ENCODE assay signal across 13 mouse cellular contexts in the genomic region with DNA sequence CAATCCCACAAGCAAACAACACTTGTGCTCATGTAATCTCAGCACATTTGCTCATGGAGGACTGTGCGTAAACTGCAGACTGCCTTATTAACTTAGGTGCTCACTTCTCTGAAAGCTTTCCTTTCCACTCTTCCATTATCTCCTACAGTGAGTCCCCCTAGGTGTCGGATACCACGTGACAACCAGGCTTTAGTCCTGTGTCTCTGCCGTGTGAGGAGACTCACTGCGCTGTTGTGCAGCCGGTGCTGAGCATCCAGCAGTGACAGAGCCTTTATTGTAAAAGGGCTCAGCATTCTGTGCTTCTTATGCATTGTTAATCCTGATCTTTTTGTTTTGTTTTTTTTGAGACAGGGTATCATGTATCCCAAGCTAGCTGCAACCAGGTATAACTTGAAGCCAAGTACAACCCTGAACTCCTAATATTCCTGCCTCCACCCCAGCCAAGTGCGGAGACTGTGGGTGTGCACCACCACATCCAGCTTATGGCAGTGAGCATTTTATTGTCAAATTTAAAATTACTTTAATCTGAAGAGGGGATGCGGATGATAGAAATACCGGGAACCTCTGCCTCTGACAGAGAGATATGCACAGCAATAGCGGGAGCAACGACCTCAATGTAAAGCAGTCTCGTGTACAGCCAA. TPM values are rescaled to one million over a fixed set of nuclear protein-coding genes. Genes with fewer than 3 reads are reported as not detected.
A peak's percentile ranks its signal among the peaks of the same experiment; 100 is the strongest.
DNase-seq lines count a peak whose midpoint lies in the region; ATAC-seq and TF ChIP-seq lines count a peak whose summit lies in the region.
"Had no signal": no experiment of that assay in that cellular context is flagged by ENCODE, and none has a peak within 500 bp of the region (broad histone marks: within the 10 kb centered on the region; RNA-seq: fewer than 3 reads in every experiment).

No protein-coding gene starts in this region.

- peak overlapping the region; percentile 53 for H3K27ac ChIP-seq in CH12.LX (ENCODE audit: insufficient read depth, low read depth)
- peak overlapping the region; percentile 71 for H3K27ac ChIP-seq in hindbrain, embryonic 10.5 days
- peak overlapping the region; percentile 75 for H3K27ac ChIP-seq in midbrain, embryonic 13.5 days
- H3K27ac ChIP-seq: heart, embryonic 10.5 days; neural tube, embryonic 12.5 days; stomach, embryonic 15.5 days had no signal

- no peak for TF ChIP-seq CTCF in CH12.LX (conservative IDR thresholded peaks at IDR 0.05 in 1 of 2, IDR thresholded peaks at IDR 0.05 in 1 of 2; ENCODE audit: low read depth in 2 of 2, low read length in 2 of 2)
- TF ChIP-seq CTCF in brain, embryonic 14.5 days (IDR thresholded peaks at IDR 0.05; ENCODE audit: borderline replicate concordance, extremely low read depth, insufficient read depth, insufficient read length): no peak

- peak; percentile 45; the same call in 1 of the 2 replicates for ATAC-seq in midbrain, embryonic 13.5 days
- no peak for ATAC-seq in megakaryocyte-erythroid progenitor cell, adult 5-6 weeks (replicated peaks; ENCODE audit: low FRiP score, low TSS enrichment, poor library complexity, severe bottlenecking)

- no peak for TF ChIP-seq RAD21 in CH12.LX (IDR thresholded peaks at IDR 0.05; ENCODE audit: low read depth, low read length)

- DNase-seq in CH12.LX (ENCODE audit: extremely low read depth): no peak
- DNase-seq in brain, embryonic 14.5 days (ENCODE audit: low read depth): peak; percentile 59
- DNase-seq in hindbrain, embryonic 10.5 days (ENCODE audit: low spot score): no peak
- DNase-seq in right cerebral cortex, postnatal 10 days (ENCODE audit: low spot score in 2 of 2): no peak
- no peak for DNase-seq in layer of hippocampus, postnatal 36 days
- DNase-seq: adrenal gland, adult 8-10 months; lung, adult 2 months; thymus, postnatal 14 days had no signal

- TF ChIP-seq EP300 in CH12.LX (IDR thresholded peaks at IDR 0.05; ENCODE audit: low read length): no peak

- TF ChIP-seq POLR2A in CH12.LX (IDR thresholded peaks at IDR 0.05; ENCODE audit: low read depth, low read length): no peak
- TF ChIP-seq POLR2A in brain, embryonic 14.5 days (IDR thresholded peaks at IDR 0.05; ENCODE audit: borderline replicate concordance, extremely low read depth, insufficient read depth, insufficient read length, poor library complexity, severe bottlenecking): no peak

- dilution Hi-C loops in CH12.LX (cut with MboI; ENCODE audit: extremely low pct_ligation_motif_present, extremely low pct_unique_long_range_greater_than_20kb, low sequenced_read_pairs): no loop called here

- no peaks in the 10 kb centered on the region for H3K27me3 ChIP-seq in CH12.LX (replicated peaks)
- no peaks in the 10 kb centered on the region for H3K27me3 ChIP-seq in hindbrain, embryonic 10.5 days (ENCODE audit: insufficient read depth, poor library complexity, severe bottlenecking)
- no peaks in the 10 kb centered on the region for H3K27me3 ChIP-seq in midbrain, embryonic 13.5 days
- H3K27me3 ChIP-seq: neural tube, embryonic 12.5 days; stomach, embryonic 15.5 days had no signal

- peaks cover 10% of the 10 kb centered on the region for H3K9me3 ChIP-seq in CH12.LX (replicated peaks; ENCODE audit: low read length)
- H3K9me3 ChIP-seq in hindbrain, embryonic 10.5 days: peaks cover 7% of the 10 kb centered on the region; the same call in 1 of the 2 replicates
- peaks cover 4% of the 10 kb centered on the region; the same call in 1 of the 2 replicates for H3K9me3 ChIP-seq in midbrain, embryonic 13.5 days
- H3K9me3 ChIP-seq: heart, embryonic 10.5 days; neural tube, embryonic 12.5 days; stomach, embryonic 15.5 days had no signal

- H3K79me2 ChIP-seq in CH12.LX (replicated peaks; ENCODE audit: control insufficient read depth, extremely low read depth, insufficient read depth, poor library complexity, severe bottlenecking): no peaks in the 10 kb centered on the region

- 75% methylated on average over 12 of the region's 12 CpGs for WGBS in hindbrain, embryonic 10.5 days
- WGBS in midbrain, embryonic 13.5 days: 55% methylated on average over 12 of the region's 12 CpGs

- H3K4me3 ChIP-seq in CH12.LX (replicated peaks in 1 of 3; ENCODE audit: low read depth in 2 of 3, low read length in 2 of 3, poor library complexity in 1 of 3): no peak overlapping the region
- no peak overlapping the region for H3K4me3 ChIP-seq in hindbrain, embryonic 10.5 days
- no peak overlapping the region for H3K4me3 ChIP-seq in midbrain, embryonic 13.5 days (replicated peaks)
- H3K4me3 ChIP-seq: heart, embryonic 10.5 days; neural tube, embryonic 12.5 days; stomach, embryonic 15.5 days had no signal

- H3K4me2 ChIP-seq in CH12.LX (ENCODE audit: insufficient read depth, low read depth, poor library complexity, severe bottlenecking): no peak overlapping the region
- H3K4me2 ChIP-seq in midbrain, embryonic 13.5 days (replicated peaks): no peak overlapping the region
- H3K4me2 ChIP-seq: neural tube, embryonic 12.5 days; stomach, embryonic 15.5 days had no signal

- peaks cover 36 to 63% of the 10 kb centered on the region in 2 experiments for H3K36me3 ChIP-seq in CH12.LX (replicated peaks in 1 of 2; ENCODE audit: control insufficient read depth in 1 of 2, insufficient read depth in 1 of 2, low read length in 1 of 2)
- H3K36me3 ChIP-seq in hindbrain, embryonic 10.5 days: peaks cover 99% of the 10 kb centered on the region
- H3K36me3 ChIP-seq in midbrain, embryonic 13.5 days: peaks cover 96% of the 10 kb centered on the region

- H3K9ac ChIP-seq in CH12.LX (ENCODE audit: insufficient read depth, low read depth): no peak overlapping the region
- H3K9ac ChIP-seq in midbrain, embryonic 13.5 days (replicated peaks): 0 out of 2 replicates have a peak overlapping the region, but pooled peaks have one; percentile 28
- H3K9ac ChIP-seq: neural tube, embryonic 12.5 days; stomach, embryonic 15.5 days had no signal

- in situ Hi-C loops in CH12.LX (cut with MboI; ENCODE audit: low pct_ligation_motif_present, low pct_unique_long_range_greater_than_20kb, low sequenced_read_pairs): no loop called here

- peaks cover 16 to 32% of the 10 kb centered on the region in 2 experiments for H3K4me1 ChIP-seq in CH12.LX (ENCODE audit: control insufficient read depth in 1 of 2, insufficient read depth in 2 of 2)
- peaks cover 21% of the 10 kb centered on the region for H3K4me1 ChIP-seq in hindbrain, embryonic 10.5 days (replicated peaks)
- peaks cover 18% of the 10 kb centered on the region for H3K4me1 ChIP-seq in midbrain, embryonic 13.5 days (replicated peaks)
- H3K4me1 ChIP-seq: heart, embryonic 10.5 days had no signal

TF ChIP-seq in CH12.LX, 34 proteins besides CTCF, POLR2A, EP300 and RAD21:
- no peak for TF ChIP-seq SIN3A (IDR thresholded peaks at IDR 0.05; ENCODE audit: low read length)
- TF ChIP-seq NELFE (IDR thresholded peaks at IDR 0.05; ENCODE audit: low read depth, low read length): no peak
- TF ChIP-seq USF1 (IDR thresholded peaks at IDR 0.05; ENCODE audit: low read depth, low read length): no peak
- TF ChIP-seq MAFK (IDR thresholded peaks at IDR 0.05; ENCODE audit: insufficient replicate concordance, low read length): no peak
- no peak for TF ChIP-seq NRF1 (IDR thresholded peaks at IDR 0.05; ENCODE audit: low read depth, low read length)
- TF ChIP-seq ZKSCAN1 (IDR thresholded peaks at IDR 0.05; ENCODE audit: borderline replicate concordance, low read depth, low read length): no peak

RNA-seq across cellular contexts. Expression of a gene that starts 53.0 kb away (rescaled TPM):
- total RNA-seq in CH12.LX (2012; rRNA removed) (51.6 and 52.5 TPM in 2 replicates), CH12.LX (2014; rRNA removed) (41.6 and 50.1 TPM in 2 replicates)
- polyA plus RNA-seq in CH12.LX (2012; ENCODE audit: insufficient read length, low read depth): 251 and 277 TPM in 2 replicates
- 94.0 and 107 TPM in 2 replicates for polyA plus RNA-seq in brain, embryonic 14.5 days (2012; rRNA removed)
- polyA plus RNA-seq in hindbrain, embryonic 10.5 days (2016; fragmentation: Nextera tagmentation; extraction: Ambion mirVana): 143 and 161 TPM in 2 replicates
- polyA plus RNA-seq in midbrain, embryonic 13.5 days (2015; fragmentation: Nextera tagmentation; extraction: Ambion mirVana): 116 and 118 TPM in 2 replicates
- 59.1 and 67.1 TPM in 2 replicates for total RNA-seq in megakaryocyte-erythroid progenitor cell, adult 5-6 weeks (2014; fragmentation: Nextera tagmentation)
- 35.3 and 42.4 TPM in 2 replicates for total RNA-seq in megakaryocyte-erythroid progenitor cell, adult 5-6 weeks (2017)
- total RNA-seq in layer of hippocampus, postnatal 36 days (2021): 10 to 100 TPM; 31.9 to 33.9 TPM
